Mouse (Mus musculus) hindbrain, embryonic 12.5 days (tissue): Measurements from ENCODE around the gene Sprr2a2. TPM values are rescaled to one million over a fixed set of nuclear protein-coding genes. Genes with fewer than 3 reads are reported as not detected.
"Not testable (repeated sequence)": the region's sequence is repeated elsewhere in the genome, so short reads cannot be mapped to it uniquely, and the experiment has no call there.

Experiments
- ATAC-seq: fragments of 200-750 bp; cut with Nextera tagmentation; 2 replicates; pipeline ENCODE4 v1.8.0; 2017; ENCODE audit warnings: moderate TSS enrichment; ENCODE audit not compliant: low FRiP score
- H3K27ac ChIP-seq: fragments of 300-500 bp; sonication (generic); 2 replicates; pipeline ENCODE4 v1.5.1; 2016; ENCODE audit warnings: mild to moderate bottlenecking
- H3K27me3 ChIP-seq: fragments of 300-500 bp; sonication (generic); 2 replicates; pipeline ENCODE4 v1.6.1; 2016; ENCODE audit warnings: mild to moderate bottlenecking
- H3K36me3 ChIP-seq: fragments of 300-500 bp; sonication (generic); 2 replicates; pipeline ENCODE4 v1.6.1; 2016; ENCODE audit warnings: mild to moderate bottlenecking
- H3K4me1 ChIP-seq: fragments of 300-500 bp; sonication (generic); 2 replicates; pipeline ENCODE4 v1.6.1; 2016
- H3K4me2 ChIP-seq: fragments of 300-500 bp; sonication (generic); replicated peaks from 2 replicates; pipeline ENCODE4 v1.6.1; 2016; ENCODE audit warnings: mild to moderate bottlenecking
- H3K4me3 ChIP-seq: fragments of 300-500 bp; sonication (generic); 2 replicates; pipeline ENCODE4 v1.5.1; 2016; ENCODE audit warnings: mild to moderate bottlenecking
- H3K9ac ChIP-seq: fragments of 300-500 bp; sonication (generic); 2 replicates; pipeline ENCODE4 v1.6.1; 2016; ENCODE audit warnings: mild to moderate bottlenecking, moderate library complexity
- H3K9me3 ChIP-seq: fragments of 300-500 bp; sonication (generic); replicated peaks from 2 replicates; pipeline ENCODE4 v1.6.1; 2016; ENCODE audit warnings: mild to moderate bottlenecking
- WGBS: fragments of 180-500 bp; shearing (Covaris S2); methylation state at CpG from one replicate; pipeline ENCODE4 v1.1.7; 2016; 5-methylcytosine and 5-hydroxymethylcytosine counted together
- polyA plus RNA-seq: library from polyadenylated mRNA; unstranded; fragments of >200 nt; fragmentation: Nextera tagmentation; extraction: Ambion mirVana; gene quantifications from 2 replicates; pipeline ENCODE4 v1.2.1, GENCODE M21; 2016

Gene Sprr2a2
- polyA plus RNA-seq: 0.34 and 0.80 TPM in 2 replicates

DNA sequence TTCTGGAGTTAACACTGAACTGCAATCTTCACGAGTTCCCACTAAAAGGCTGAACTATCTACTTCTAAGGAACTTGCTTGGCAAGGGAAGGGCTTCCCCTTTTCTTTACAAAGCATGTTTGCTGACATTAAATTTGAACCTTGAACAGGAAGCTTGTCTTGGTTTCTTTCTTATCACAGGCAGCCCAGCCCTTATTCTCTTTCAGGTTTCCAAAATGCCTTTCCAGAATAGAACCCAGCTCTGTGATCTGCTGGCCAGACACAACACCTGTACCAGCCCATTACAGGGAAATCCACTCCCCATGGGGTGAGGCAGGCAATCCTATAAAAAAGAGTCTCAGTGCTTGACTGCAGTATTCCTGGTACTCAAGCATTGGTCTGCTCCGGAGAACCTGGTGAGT, at the start of gene Sprr2a2, which contains the start of gene Sprr2a1:
Sprr2a2 (plus strand) TSS at position 352 of the 400 bp plus-strand sequence.
Sprr2a1 (plus strand) TSS at position 231 of the 400 bp plus-strand sequence.
- 0 out of 2 replicates have a peak, but pooled peaks have one; percentile 48 for ATAC-seq
- not testable (repeated sequence) for H3K27ac ChIP-seq, H3K27me3 ChIP-seq, H3K9ac ChIP-seq, H3K4me1 ChIP-seq, H3K4me3 ChIP-seq, H3K36me3 ChIP-seq, H3K9me3 ChIP-seq, H3K4me2 ChIP-seq
- no CpG with 5 or more reads among the region's 2 CpGs for WGBS

DNA sequence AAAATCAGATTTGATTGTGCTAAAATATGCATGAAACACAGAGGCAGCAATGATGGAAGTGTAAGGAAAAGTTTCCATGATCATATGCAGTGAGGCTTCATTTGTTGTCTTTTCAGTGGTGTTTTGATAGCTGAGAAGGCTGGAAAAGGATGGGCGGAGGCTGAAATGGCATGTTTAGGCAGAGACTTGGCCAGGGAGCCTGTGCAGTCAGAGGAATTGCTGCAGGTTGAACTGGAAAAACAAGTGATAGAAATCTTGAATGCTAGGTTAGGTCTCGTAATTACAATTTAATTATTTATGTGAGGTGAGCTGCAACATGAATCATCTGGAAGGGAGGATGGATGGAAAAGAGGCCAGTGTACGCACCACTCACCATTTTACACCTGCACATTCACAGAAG, 45.9 kb upstream of the Sprr2a2 start:
- Histone ChIP-seq H3K36me3 (no peaks in the 10 kb centered on the region), H3K4me1 (no peaks in the 10 kb centered on the region), H3K4me3 (no peak overlapping the region), H3K27me3 (no peaks in the 10 kb centered on the region), H3K9ac (no peak overlapping the region), H3K27ac (no peak overlapping the region), H3K4me2 (no peak overlapping the region), H3K9me3 (no peaks in the 10 kb centered on the region)
- 81% methylated on average over 3 of the region's 3 CpGs for WGBS
- no peak for ATAC-seq

DNA sequence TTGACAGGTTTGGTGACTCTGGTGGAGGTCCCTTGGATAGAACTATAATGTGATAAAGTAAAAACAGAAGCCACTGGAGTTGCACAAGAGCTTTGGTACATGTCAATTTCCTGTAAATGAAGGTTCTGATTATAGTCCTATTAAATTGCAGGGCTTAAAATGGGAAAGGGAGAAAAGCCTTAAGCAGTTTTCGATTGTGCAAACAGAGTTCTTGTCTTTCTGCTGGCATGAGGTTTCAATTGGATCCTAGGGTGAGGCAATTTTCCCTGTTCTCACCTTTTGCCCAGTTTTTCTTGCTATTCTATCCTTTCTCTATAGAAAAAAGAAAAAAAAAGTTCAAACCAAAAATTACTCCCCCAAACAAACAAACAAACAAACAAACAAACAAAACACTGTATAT, 38.8 kb upstream of the Sprr2a2 start:
- Histone ChIP-seq H3K4me2 (no peak overlapping the region), H3K9ac (no peak overlapping the region), H3K27ac (no peak overlapping the region), H3K4me3 (no peak overlapping the region), H3K4me1 (no peaks in the 10 kb centered on the region), H3K9me3 (no peaks in the 10 kb centered on the region), H3K36me3 (no peaks in the 10 kb centered on the region), H3K27me3 (no peaks in the 10 kb centered on the region)
- WGBS: 71% methylated on average over 1 of the region's 1 CpGs
- no peak for ATAC-seq

DNA sequence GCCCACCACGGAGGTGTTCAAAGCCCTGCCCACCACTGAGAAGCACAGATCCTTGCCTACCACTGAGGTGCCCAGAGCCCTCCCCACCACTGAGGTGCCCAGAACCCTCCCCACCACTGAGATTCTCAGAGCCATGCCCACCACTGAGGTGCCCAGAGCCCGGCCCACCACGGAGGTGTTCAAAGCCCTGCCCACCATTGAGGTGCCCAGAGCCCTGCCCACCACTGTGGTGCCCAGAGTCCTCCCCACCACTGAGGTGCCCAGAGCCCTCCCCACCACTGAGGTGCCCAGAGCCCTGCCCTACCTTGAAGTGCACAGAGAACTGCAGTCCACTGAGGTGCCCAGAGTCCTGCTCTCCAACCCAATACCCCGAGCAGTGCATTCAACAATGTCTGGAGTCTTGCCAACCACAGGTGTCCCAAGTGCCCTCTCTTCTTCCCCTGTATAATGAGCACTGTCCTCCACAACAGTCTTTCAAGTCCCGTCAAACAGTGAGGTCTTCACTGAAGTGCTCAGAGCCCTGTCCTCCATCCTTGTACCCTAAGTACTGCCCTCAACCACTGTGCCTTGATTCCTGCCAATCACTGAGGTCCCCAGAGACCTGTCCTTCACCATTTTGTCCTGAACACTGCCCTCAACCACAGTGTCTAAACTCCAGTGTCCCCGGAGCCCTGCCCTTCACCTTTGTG, 20.1 kb upstream of the Sprr2a2 start:
- Histone ChIP-seq H3K4me2 (no peak overlapping the region), H3K9ac (no peak overlapping the region), H3K27ac (no peak overlapping the region), H3K4me3 (no peak overlapping the region), H3K27me3 (no peaks in the 10 kb centered on the region), H3K36me3 (no peaks in the 10 kb centered on the region), H3K4me1 (no peaks in the 10 kb centered on the region), H3K9me3 (no peaks in the 10 kb centered on the region)
- ATAC-seq: no peak
- 92% methylated on average over 6 of the region's 6 CpGs for WGBS

DNA sequence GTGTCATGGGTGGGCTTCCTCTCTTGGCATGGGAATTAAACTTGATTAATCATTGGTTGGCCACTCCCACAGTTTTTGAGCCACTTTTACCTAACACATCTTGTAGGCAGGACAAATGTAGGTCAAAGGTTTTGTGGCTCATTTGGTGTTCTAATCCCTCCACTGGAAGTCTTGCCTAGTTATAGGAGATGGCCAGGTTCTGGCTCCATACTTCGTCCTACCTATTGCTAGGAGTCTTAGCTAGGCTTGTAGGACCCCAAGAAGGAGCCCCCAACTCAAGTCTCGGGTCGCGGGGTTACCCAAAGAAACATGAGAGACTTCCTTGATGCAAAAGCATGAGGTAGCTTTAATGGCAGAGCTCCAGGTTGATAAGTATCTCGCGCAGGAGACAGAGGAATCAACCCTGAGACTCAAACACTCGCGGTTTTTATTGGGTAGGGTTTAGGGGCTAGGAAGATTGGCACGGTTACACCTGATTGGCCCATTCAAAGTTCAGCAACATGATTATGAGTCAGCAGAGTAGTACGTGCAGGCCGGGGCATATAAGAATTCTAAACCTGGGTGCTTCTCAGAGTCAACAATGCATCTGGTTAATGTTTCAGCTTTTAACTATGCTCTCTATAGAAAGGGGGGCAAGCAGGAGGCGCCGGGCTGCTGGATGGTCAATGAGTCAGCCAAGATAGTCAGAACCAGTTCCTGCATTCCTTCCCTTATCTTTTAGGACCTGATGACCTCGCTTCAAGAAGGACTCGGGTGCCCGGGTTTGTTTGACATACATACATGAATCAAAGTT, 4.4 kb upstream of the Sprr2a2 start:
- H3K4me3 ChIP-seq, H3K9ac ChIP-seq, H3K27ac ChIP-seq, H3K36me3 ChIP-seq, H3K4me1 ChIP-seq, H3K27me3 ChIP-seq, H3K4me2 ChIP-seq, ATAC-seq, H3K9me3 ChIP-seq: not testable (repeated sequence)
- WGBS: no CpG with 5 or more reads among the region's 16 CpGs

DNA sequence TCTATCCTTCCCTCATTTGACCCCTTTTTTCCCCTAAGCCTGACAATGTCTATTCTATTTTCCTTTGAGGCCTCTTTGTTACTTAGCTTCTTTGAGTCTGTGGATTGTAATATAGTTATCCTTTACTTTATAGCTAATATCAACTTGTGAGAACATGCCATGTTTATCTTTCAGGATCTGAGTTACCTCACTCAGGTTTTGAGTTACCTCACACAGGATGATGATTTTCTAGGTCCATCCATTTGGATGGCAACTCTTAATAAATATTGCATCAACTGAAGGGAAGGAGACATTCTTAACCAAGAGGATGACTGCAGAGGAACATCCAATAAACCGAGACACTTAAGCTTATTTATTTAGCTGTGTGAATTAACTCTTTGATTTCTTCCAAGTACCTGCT, 3.7 kb upstream of the Sprr2a2 start:
- H3K36me3 ChIP-seq, H3K27me3 ChIP-seq, H3K9ac ChIP-seq, H3K4me1 ChIP-seq, H3K27ac ChIP-seq, H3K4me3 ChIP-seq, H3K4me2 ChIP-seq, ATAC-seq, H3K9me3 ChIP-seq: not testable (repeated sequence)
- WGBS: no CpG with 5 or more reads among the region's 1 CpGs

DNA sequence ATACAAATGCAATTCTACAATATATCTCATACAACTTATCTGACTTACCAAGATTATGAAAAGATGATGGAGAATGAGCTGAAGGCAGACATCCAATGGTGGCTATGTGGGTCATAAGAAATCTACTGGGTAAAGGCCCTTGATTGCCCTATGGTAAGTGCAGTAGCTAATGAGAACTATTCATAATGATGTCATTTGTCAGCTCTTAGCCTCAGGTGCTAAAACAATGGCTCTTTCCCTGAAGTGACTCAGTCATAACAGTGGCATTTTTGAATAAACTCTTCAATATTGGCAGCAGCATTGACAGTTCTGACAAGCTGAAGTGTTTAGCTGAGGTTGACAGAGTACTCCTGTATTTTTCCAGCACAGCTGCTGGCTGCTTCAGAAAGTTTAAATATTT, 2.1 kb upstream of the Sprr2a2 start:
- ATAC-seq: 0 out of 2 replicates have a peak, but pooled peaks have one; percentile 12
- not testable (repeated sequence) for H3K4me2 ChIP-seq

DNA sequence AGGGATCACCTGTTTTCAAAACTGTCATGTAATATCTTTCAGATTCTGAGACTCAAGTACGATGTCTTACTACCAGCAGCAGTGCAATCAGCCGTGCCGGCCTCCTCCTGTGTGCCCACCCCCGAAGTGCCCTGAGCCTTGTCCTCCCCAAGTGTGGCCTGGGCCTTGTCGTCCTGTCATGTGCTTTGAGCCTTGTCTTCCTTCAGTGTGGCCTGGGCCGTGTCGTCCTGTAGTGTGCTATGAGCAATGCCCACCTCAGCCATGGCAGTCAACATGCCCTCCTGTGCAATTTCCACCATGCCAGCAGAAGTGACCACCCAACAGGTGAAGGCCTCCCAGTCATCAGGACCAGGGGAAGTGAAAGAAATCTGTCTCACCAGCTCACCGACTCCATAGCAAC, 3.3 kb downstream of the Sprr2a2 start:
- not testable (repeated sequence) for H3K9me3 ChIP-seq, H3K4me2 ChIP-seq, H3K9ac ChIP-seq, H3K4me1 ChIP-seq, H3K27me3 ChIP-seq, H3K4me3 ChIP-seq, H3K27ac ChIP-seq, H3K36me3 ChIP-seq
- no CpG with 5 or more reads among the region's 8 CpGs for WGBS
- ATAC-seq: peak; percentile 68

More for the DNA sequence above, 2.1 kb upstream of the Sprr2a2 start:
- H3K27ac ChIP-seq, H3K36me3 ChIP-seq, H3K4me3 ChIP-seq, H3K9me3 ChIP-seq, H3K27me3 ChIP-seq, H3K9ac ChIP-seq, H3K4me1 ChIP-seq: not testable (repeated sequence)

DNA sequence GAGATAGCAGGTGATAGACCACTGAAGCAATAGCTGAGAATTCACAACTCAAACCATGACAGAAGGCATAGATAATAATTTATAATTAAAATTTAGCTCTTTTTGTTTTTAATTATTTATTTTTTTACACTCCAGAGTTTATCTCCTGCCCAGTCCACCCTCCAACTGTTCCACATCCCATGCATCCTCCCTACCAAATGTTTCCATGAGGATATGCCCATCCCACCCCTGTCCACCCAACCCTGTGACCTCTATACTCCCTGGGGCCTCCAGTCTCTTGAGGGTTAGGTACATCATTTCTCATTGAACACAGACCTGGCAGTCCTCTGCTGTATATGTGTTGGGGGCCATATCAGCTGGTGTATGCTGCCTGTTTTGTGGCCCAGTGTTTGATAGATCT, 8.0 kb downstream of the Sprr2a2 start:
- H3K27ac ChIP-seq, H3K4me3 ChIP-seq, H3K9me3 ChIP-seq, H3K9ac ChIP-seq, H3K4me1 ChIP-seq, H3K27me3 ChIP-seq, H3K4me2 ChIP-seq, H3K36me3 ChIP-seq: not testable (repeated sequence)
- peak; percentile 53; the same call in 1 of the 2 replicates for ATAC-seq

DNA sequence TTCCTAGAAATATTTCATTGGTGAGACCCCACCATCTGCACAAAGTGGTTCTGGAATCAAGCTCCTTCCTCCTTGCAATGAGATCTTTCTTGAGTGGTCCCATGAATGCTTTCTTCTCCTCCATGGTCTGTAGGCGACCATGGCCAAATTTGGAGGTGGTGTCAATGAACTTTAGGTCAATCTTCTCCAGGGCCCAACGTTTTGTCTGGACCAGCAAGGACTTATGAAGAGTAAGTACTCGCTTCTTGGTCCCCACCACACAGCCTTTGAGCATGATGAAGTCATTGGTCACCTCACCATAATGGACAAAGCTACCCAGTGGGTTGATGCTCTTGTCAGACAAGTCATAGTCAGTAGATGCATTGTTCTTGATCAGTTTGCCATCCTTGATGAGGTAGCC, 11.7 kb downstream of the Sprr2a2 start:
- H3K4me1 ChIP-seq, ATAC-seq, H3K27ac ChIP-seq, H3K9ac ChIP-seq, H3K4me3 ChIP-seq, H3K9me3 ChIP-seq, H3K4me2 ChIP-seq, H3K27me3 ChIP-seq, H3K36me3 ChIP-seq: not testable (repeated sequence)
- WGBS: 77% methylated on average over 3 of the region's 3 CpGs

DNA sequence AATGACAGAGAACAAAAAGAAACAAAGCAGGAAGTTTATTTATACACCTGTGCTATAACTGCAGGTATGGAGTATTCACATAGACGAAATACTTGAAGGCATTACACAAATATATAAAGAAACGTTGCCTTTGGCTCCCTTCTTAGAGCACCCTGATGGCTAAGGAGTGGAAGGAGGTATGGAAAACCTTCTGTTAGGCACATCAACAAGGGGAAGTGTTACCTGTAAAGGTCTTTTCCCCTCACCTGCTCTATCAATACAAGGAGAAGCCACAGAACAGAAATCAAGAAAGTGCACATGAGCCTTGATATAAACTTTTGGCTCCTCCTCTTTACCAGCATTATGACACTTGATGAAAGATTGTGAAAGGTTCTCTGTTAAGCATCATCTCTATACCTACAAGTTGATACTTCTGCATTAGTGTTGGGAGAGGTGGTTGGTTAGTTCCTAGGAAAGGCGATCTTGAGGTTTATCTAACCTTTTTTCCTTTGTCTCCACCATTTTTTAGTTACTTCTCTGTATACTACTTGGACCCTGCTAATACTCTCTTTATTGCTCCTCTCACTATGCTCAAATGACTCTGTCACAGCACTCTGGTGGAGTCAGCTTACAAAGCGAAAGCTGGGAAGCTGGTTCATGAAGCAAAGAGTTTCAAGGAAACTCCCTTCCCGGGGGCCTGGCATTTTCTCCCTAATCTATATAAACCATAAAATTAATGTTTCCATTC, 20.9 kb downstream of the Sprr2a2 start:
- H3K9me3 ChIP-seq, H3K4me2 ChIP-seq, H3K4me1 ChIP-seq, ATAC-seq, H3K4me3 ChIP-seq, H3K9ac ChIP-seq, H3K27me3 ChIP-seq, H3K36me3 ChIP-seq, H3K27ac ChIP-seq: not testable (repeated sequence)
- WGBS: no CpG with 5 or more reads among the region's 5 CpGs

DNA sequence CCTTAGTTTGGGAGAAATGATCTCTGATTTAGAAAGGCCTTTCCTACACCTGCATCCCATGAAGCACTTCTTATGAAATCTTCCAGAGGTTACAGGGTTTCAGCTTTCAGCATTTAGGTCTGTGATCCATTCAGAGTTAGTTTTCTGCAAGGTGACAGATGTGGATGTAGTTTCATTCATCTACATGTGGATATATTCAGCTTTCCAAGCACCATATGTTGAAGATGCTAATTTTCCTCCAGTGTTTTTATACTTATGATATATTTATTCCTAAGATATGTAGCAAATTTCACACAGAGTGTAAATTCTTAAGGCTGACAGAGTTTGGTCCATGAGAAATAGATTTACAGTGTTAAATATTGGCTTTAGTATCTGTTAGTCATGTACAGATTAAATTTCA, 23.0 kb downstream of the Sprr2a2 start:
- H3K36me3 ChIP-seq, ATAC-seq, H3K9me3 ChIP-seq, H3K4me3 ChIP-seq, H3K4me1 ChIP-seq, H3K27ac ChIP-seq, H3K9ac ChIP-seq, H3K4me2 ChIP-seq, H3K27me3 ChIP-seq: not testable (repeated sequence)
